Mouse (Mus musculus): ENCODE data around the gene Rpap2.

- TF ChIP-seq EP300 (IDR thresholded peaks at IDR 0.05; ENCODE audit: low read length) (no peak), ZC3H11A (IDR thresholded peaks at IDR 0.05; ENCODE audit: low read depth, low read length) (no peak), CTCF (conservative IDR thresholded peaks at IDR 0.05 in 1 of 2, IDR thresholded peaks at IDR 0.05 in 1 of 2; ENCODE audit: low read depth in 2 of 2, low read length in 2 of 2) (no peak), ZMIZ1 (IDR thresholded peaks at IDR 0.05; ENCODE audit: low read depth, low read length) (no peak)
Observed at GRCm38 (mm10) chr5:107687161-107687560, 90.0 kb downstream of the Rpap2 start.
